In genomic region chr15:85597403-85597802, GRCm38 (mm10) we compare ENCODE assay signal across 17 mouse cellular contexts. TPM values are rescaled to one million over a fixed set of nuclear protein-coding genes. Genes with fewer than 3 reads are reported as not detected.
DNase-seq lines count a peak whose midpoint lies in the region; ATAC-seq and TF ChIP-seq lines count a peak whose summit lies in the region.
"Had no signal": no experiment of that assay in that cellular context is flagged by ENCODE, and none has a peak within 500 bp of the region (broad histone marks: within the 10 kb centered on the region; RNA-seq: fewer than 3 reads in every experiment).

No protein-coding gene starts in this region.

- H3K4me1 ChIP-seq in lung, postnatal 0 days (ENCODE audit: insufficient read depth, low read depth, low read length): peaks cover 8% of the 10 kb centered on the region; the same call in 1 of the 2 replicates
- H3K4me1 ChIP-seq in cortical plate, adult 2 months (ENCODE audit: control insufficient read depth, insufficient read depth, low read length): no peaks in the 10 kb centered on the region

- peak; percentile 59 for TF ChIP-seq CTCF in lung, postnatal 0 days (IDR thresholded peaks at IDR 0.05)
- peak; percentile 17; the same call in 1 of the 2 replicates for TF ChIP-seq CTCF in cortical plate, adult 2 months (IDR thresholded peaks at IDR 0.05; ENCODE audit: extremely low read depth, insufficient read depth, low read length)

- H3K9me3 ChIP-seq in lung, postnatal 0 days (ENCODE audit: low read length): no peaks in the 10 kb centered on the region
- H3K9me3 ChIP-seq: limb, embryonic 15.5 days had no signal

- H3K27ac ChIP-seq in lung, postnatal 0 days (ENCODE audit: low read length): no peak overlapping the region
- H3K27ac ChIP-seq in cortical plate, adult 2 months (ENCODE audit: insufficient read depth, low read length): no peak overlapping the region
- H3K27ac ChIP-seq: forebrain, embryonic 10.5 days; limb, embryonic 15.5 days had no signal

- TF ChIP-seq POLR2A in cortical plate, adult 2 months (IDR thresholded peaks at IDR 0.05; ENCODE audit: extremely low read depth, insufficient read depth, low read length): no peak

- no peak for TF ChIP-seq EP300 in lung, postnatal 0 days (IDR thresholded peaks at IDR 0.05)

- ATAC-seq in lung, postnatal 0 days: no peak
- ATAC-seq: intestine, embryonic 16.5 days; Patski had no signal

- H3K36me3 ChIP-seq in lung, postnatal 0 days (ENCODE audit: insufficient read depth, low read length): no peaks in the 10 kb centered on the region
- H3K36me3 ChIP-seq: forebrain, embryonic 10.5 days; limb, embryonic 15.5 days had no signal

- no peak overlapping the region for H3K9ac ChIP-seq in lung, postnatal 0 days (replicated peaks; ENCODE audit: low read depth)
- H3K9ac ChIP-seq: limb, embryonic 15.5 days had no signal

- no peaks in the 10 kb centered on the region for H3K27me3 ChIP-seq in lung, postnatal 0 days (replicated peaks; ENCODE audit: insufficient read depth, low read length)
- H3K27me3 ChIP-seq: limb, embryonic 15.5 days; Patski had no signal

- no peak overlapping the region for H3K4me2 ChIP-seq in lung, postnatal 0 days (replicated peaks; ENCODE audit: low read depth, low read length)
- H3K4me2 ChIP-seq: limb, embryonic 15.5 days; midbrain, embryonic 11.5 days had no signal

- H3K4me3 ChIP-seq in lung, postnatal 0 days (ENCODE audit: low read depth, low read length): no peak overlapping the region
- no peak overlapping the region for H3K4me3 ChIP-seq in cortical plate, adult 2 months (ENCODE audit: insufficient read depth, low read length)
- H3K4me3 ChIP-seq: forebrain, embryonic 10.5 days; limb, embryonic 15.5 days had no signal

- 66% methylated on average over 3 of the region's 3 CpGs for WGBS in lung, postnatal 0 days

- peak; percentile 45 for DNase-seq in kidney, adult 9 months
- no peak for DNase-seq in kidney, adult 11 months
- no peak for DNase-seq in lung, postnatal 0 days (ENCODE audit: low spot score)
- DNase-seq in lung, postnatal 4 days: no peak
- DNase-seq in ES-CJ7 (ENCODE audit: low read depth, low spot score): peak; percentile 52
- DNase-seq in thymus, postnatal 10 days (ENCODE audit: low spot score in 2 of 2): no peak
- no peak for DNase-seq in retina, embryonic 14.5 days (ENCODE audit: low spot score)
- DNase-seq: adrenal gland, postnatal 25 days; gastrocnemius, postnatal 36 days; heart, postnatal 10 days had no signal

RNA-seq across cellular contexts. Expression of gene Wnt7b, which starts 15.1 kb away (rescaled TPM):
- polyA plus RNA-seq in lung, postnatal 0 days (2015; fragmentation: Nextera tagmentation; extraction: Ambion mirVana): 11.3 and 14.9 TPM in 2 replicates
- 21.7 and 22.7 TPM in 2 replicates for polyA plus RNA-seq in cortical plate, adult 2 months (2012; rRNA removed)
- polyA plus RNA-seq: small intestine, adult 2 months had no signal

Comparison
In these comparisons a context has a peak if more than half of its experiments do, and no peak if none do; other contexts are left out.
1. DNase-seq: peak in kidney, adult 9 months (single experiment) and ES-CJ7 (single experiment); none in kidney, adult 11 months (single experiment), lung, postnatal 0 days (single experiment), lung, postnatal 4 days (0 of 2), thymus, postnatal 10 days (0 of 2) and retina, embryonic 14.5 days (single experiment).